Mouse (Mus musculus) intestine, postnatal 0 days (tissue): ENCODE results near the gene Arl3. TPM values are rescaled to one million over a fixed set of nuclear protein-coding genes. Genes with fewer than 3 reads are reported as not detected.

ENCODE experiments used
- ATAC-seq: fragments of 200-750 bp; cut with Nextera tagmentation; 2 replicates; pipeline ENCODE4 v1.8.0; 2017; ENCODE audit warnings: mild to moderate bottlenecking, moderate TSS enrichment, moderate library complexity
- H3K27ac ChIP-seq: fragments of 300-500 bp; sonication (generic); 2 replicates; pipeline ENCODE4 v1.5.1; 2014; ENCODE audit warnings: mild to moderate bottlenecking, low read depth, low read length, moderate library complexity
- H3K27me3 ChIP-seq: fragments of 300-500 bp; sonication (generic); replicated peaks from 2 replicates; pipeline ENCODE4 v1.6.1; 2014; ENCODE audit warnings: low read length, mixed read lengths; ENCODE audit not compliant: control insufficient read depth, insufficient read depth
- H3K36me3 ChIP-seq: fragments of 300-500 bp; sonication (generic); 2 replicates; pipeline ENCODE4 v1.6.1; 2014; ENCODE audit warnings: mild to moderate bottlenecking, moderate library complexity; ENCODE audit not compliant: control insufficient read depth, insufficient read depth
- H3K4me1 ChIP-seq: fragments of 300-500 bp; sonication (generic); replicated peaks from 2 replicates; pipeline ENCODE4 v1.6.1; 2014; ENCODE audit warnings: antibody characterized with exemption, low read length, mixed read lengths; ENCODE audit not compliant: control insufficient read depth, insufficient read depth
- H3K4me2 ChIP-seq: fragments of 300-500 bp; sonication (generic); replicated peaks from 2 replicates; pipeline ENCODE4 v1.6.1; 2014; ENCODE audit warnings: low read depth, mild to moderate bottlenecking, moderate library complexity
- H3K4me3 ChIP-seq: fragments of 300-500 bp; sonication (generic); 2 replicates; pipeline ENCODE4 v1.5.1; 2014; ENCODE audit warnings: low read depth, low read length
- H3K9ac ChIP-seq: fragments of 300-500 bp; sonication (generic); 2 replicates; pipeline ENCODE4 v1.6.1; 2014; ENCODE audit warnings: mild to moderate bottlenecking, low read depth, low read length
- H3K9me3 ChIP-seq: fragments of 300-500 bp; sonication (generic); 2 replicates; pipeline ENCODE4 v1.6.1; 2016; ENCODE audit warnings: mixed run types; ENCODE audit not compliant: control insufficient read depth
- CTCF ChIP-seq: sonication (generic); IDR thresholded peaks from 2 replicates; pipeline ENCODE4 v1.5.1; 2016; ENCODE audit warnings: low read depth, mild to moderate bottlenecking, control low read depth, antibody characterized with exemption, moderate library complexity
- WGBS: fragments of 180-500 bp; shearing (Covaris S2); extraction: QIAGEN DNeasy Blood & Tissue Kit; methylation state at CpG from one replicate; pipeline ENCODE4 v1.1.7; 2014; 5-methylcytosine and 5-hydroxymethylcytosine counted together
- polyA plus RNA-seq: library from polyadenylated mRNA; unstranded; fragments of >200 nt; fragmentation: Nextera tagmentation; extraction: Ambion mirVana; gene quantifications from 2 replicates; pipeline ENCODE4 v1.2.1, GENCODE M21; 2015

The Arl3 gene
- polyA plus RNA-seq, 1 experiment from 2014 or later = 21.1 TPM

GRCm38 (mm10) chr19:46619001-46619400, 46.0 kb upstream of the Arl3 start:
- Histone ChIP-seq H3K36me3 (peaks cover 14% of the 10 kb centered on the region; the same call in 1 of the 2 replicates), H3K9me3 (no peaks in the 10 kb centered on the region), H3K4me1 (no peaks in the 10 kb centered on the region), H3K9ac (no peak overlapping the region), H3K4me2 (no peak overlapping the region), H3K4me3 (no peak overlapping the region), H3K27ac (no peak overlapping the region), H3K27me3 (no peaks in the 10 kb centered on the region)
- no peak for TF ChIP-seq CTCF
- ATAC-seq = no peak
- 67% methylated on average over 19 of the region's 19 CpGs for WGBS

DNA sequence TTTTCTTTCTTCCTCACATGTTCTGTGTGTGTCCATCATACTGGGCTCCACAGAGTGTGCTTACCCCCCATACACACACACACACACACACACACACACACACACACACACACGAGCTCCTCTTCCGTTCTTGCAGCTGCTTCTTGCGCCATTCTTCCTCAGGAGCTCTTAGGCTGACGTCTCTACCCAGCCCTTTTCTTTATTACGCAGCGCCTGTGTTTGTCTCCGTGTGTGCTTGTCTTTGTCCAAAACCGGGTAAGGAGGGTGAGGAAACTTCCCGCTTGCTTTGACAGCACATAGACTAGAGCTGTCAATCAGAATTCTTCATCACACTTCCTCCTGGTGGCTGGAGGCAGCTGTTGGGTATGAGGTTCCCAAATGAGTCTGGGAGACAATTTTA, 45.3 kb upstream of the Arl3 start:
- WGBS = 49% methylated on average over 9 of the region's 9 CpGs
- H3K27ac ChIP-seq = no peak overlapping the region

DNA sequence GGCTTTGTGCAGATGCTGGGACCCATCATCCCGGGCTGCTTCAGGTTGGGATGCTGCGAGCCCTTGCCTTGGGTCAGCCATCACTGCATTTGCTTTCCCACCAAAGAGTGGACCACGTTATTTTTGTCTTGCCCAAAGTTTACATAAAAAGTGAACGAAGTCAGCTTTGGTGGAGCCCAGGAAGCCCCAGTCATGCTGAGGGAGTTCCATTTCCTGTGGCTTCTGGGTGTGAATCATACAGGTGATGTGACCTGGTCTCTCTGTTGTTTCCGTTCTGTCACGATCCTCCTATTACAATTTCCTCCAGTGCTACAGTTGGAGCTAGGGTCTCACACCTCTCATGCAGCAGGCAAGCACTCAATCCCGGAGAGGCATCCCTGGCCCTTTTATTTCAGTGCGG, 44.4 kb upstream of the Arl3 start:
- Histone ChIP-seq H3K4me3 (no peak overlapping the region), H3K4me1 (no peaks in the 10 kb centered on the region), H3K9ac (no peak overlapping the region), H3K4me2 (no peak overlapping the region), H3K27ac (no peak overlapping the region), H3K27me3 (no peaks in the 10 kb centered on the region), H3K9me3 (no peaks in the 10 kb centered on the region), H3K36me3 (peaks cover 28% of the 10 kb centered on the region)
- WGBS = 79% methylated on average over 8 of the region's 8 CpGs
- ATAC-seq = no peak
- no peak for TF ChIP-seq CTCF

More for the DNA sequence above, 45.3 kb upstream of the Arl3 start:
- H3K4me1 ChIP-seq = no peaks in the 10 kb centered on the region
- no peaks in the 10 kb centered on the region for H3K9me3 ChIP-seq
- H3K4me3 ChIP-seq = no peak overlapping the region
- no peak for TF ChIP-seq CTCF
- no peaks in the 10 kb centered on the region for H3K27me3 ChIP-seq
- no peak overlapping the region for H3K9ac ChIP-seq
- H3K36me3 ChIP-seq = peaks cover 19% of the 10 kb centered on the region; the same call in 1 of the 2 replicates
- ATAC-seq = no peak
- no peak overlapping the region for H3K4me2 ChIP-seq

- H3K9ac ChIP-seq = no peak overlapping the region
- H3K9me3 ChIP-seq = no peaks in the 10 kb centered on the region
- no peak for ATAC-seq
- H3K27ac ChIP-seq = no peak overlapping the region
- no peaks in the 10 kb centered on the region for H3K27me3 ChIP-seq
- TF ChIP-seq CTCF = no peak
- H3K4me2 ChIP-seq = no peak overlapping the region
- WGBS = 73% methylated on average over 11 of the region's 11 CpGs
- no peak overlapping the region for H3K4me3 ChIP-seq
- H3K36me3 ChIP-seq = peaks cover 28% of the 10 kb centered on the region
- no peaks in the 10 kb centered on the region for H3K4me1 ChIP-seq
Measured at GRCm38 (mm10) chr19:46616378-46616777, 43.4 kb upstream of the Arl3 start.

DNA sequence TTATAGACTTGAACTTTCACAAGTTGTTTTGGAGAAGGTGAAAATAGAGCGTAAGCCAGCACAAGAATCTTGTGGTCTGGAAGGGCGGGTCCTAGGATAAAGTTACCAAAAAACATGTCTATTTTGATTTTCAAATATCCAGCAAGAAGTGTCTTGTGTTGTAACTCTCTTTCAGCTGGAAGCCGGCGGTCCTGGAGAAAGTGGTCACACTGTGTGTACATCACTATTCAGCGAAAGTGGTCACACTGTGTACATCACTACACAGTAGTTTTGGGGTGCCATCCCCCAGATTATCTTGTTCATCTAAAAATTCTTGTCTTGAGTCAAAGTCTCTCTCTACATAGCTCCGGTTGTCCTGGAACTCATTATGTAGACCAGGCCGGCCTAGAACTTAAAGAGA, 35.2 kb upstream of the Arl3 start:
- no peak overlapping the region for H3K9ac ChIP-seq
- no peak overlapping the region for H3K4me3 ChIP-seq
- WGBS = 95% methylated on average over 7 of the region's 7 CpGs
- H3K27me3 ChIP-seq = no peaks in the 10 kb centered on the region
- TF ChIP-seq CTCF = no peak
- H3K36me3 ChIP-seq = peaks cover 44% of the 10 kb centered on the region
- no peak for ATAC-seq
- H3K27ac ChIP-seq = no peak overlapping the region
- no peaks in the 10 kb centered on the region for H3K4me1 ChIP-seq
- H3K9me3 ChIP-seq = no peaks in the 10 kb centered on the region
- no peak overlapping the region for H3K4me2 ChIP-seq

DNA sequence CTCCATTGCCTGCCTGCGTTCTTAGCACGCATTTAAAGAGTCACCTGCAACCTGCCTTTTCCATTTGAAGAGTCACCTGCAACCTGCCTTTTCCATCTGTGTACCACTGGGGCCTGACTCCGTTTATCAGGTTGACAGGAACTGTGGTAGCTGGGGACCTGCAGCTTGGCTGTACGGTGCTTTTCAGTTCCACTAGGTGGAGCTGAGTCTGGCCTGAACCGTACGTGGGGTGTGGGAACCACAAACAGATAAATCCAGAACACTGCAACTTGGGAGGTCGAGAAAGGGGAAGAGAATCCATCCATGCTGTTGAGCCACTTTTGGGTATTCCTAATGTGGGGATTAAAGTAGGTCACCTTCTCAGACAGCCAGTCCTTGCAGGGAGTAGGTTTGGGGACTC, 34.4 kb upstream of the Arl3 start:
- no peaks in the 10 kb centered on the region for H3K27me3 ChIP-seq
- no peaks in the 10 kb centered on the region for H3K4me1 ChIP-seq
- H3K36me3 ChIP-seq = peaks cover 36% of the 10 kb centered on the region
- no peak overlapping the region for H3K9ac ChIP-seq
- ATAC-seq = no peak
- peak; percentile 74 for TF ChIP-seq CTCF
- H3K4me2 ChIP-seq = no peak overlapping the region
- WGBS = 45% methylated on average over 7 of the region's 7 CpGs
- H3K4me3 ChIP-seq = no peak overlapping the region
- no peaks in the 10 kb centered on the region for H3K9me3 ChIP-seq
- H3K27ac ChIP-seq = no peak overlapping the region

DNA sequence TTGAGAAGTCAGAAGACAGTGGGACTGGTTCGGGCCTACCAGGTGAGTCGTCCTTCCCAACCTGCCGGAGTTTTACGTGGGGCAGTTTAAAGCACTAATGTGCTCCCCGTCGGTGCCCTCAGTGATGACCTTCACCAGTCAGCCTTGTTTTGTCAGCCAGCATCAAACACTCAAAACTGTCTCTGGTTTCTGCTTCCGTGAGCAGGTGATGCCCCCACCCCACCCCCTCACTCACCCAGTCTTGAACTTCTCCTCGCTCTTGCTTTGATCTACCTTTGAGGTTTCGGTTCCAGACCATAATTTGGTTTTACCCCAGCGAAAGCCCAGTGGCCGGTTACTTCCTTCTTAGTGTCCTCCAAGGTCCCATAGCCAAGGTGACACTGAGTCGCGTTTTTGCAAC, 33.7 kb upstream of the Arl3 start:
- no peaks in the 10 kb centered on the region for H3K9me3 ChIP-seq
- 88% methylated on average over 13 of the region's 13 CpGs for WGBS
- no peak for TF ChIP-seq CTCF

More for the DNA sequence above, 33.7 kb upstream of the Arl3 start:
- no peak overlapping the region for H3K9ac ChIP-seq
- no peaks in the 10 kb centered on the region for H3K27me3 ChIP-seq
- no peak for ATAC-seq
- H3K36me3 ChIP-seq = peaks cover 36% of the 10 kb centered on the region
- no peak overlapping the region for H3K4me3 ChIP-seq
- H3K4me1 ChIP-seq = no peaks in the 10 kb centered on the region
- H3K27ac ChIP-seq = no peak overlapping the region
- H3K4me2 ChIP-seq = no peak overlapping the region
